Mouse (Mus musculus) ES-E14 (cell line): ENCODE measurements around the gene Exo5. TPM values are rescaled to one million over a fixed set of nuclear protein-coding genes. Genes with fewer than 3 reads are reported as not detected.

Experiments
- DNase-seq: peaks from one replicate; pipeline ENCODE4 v3.0.0-alpha.2; 2013; ENCODE audit warnings: low read depth, low spot score
- H3K27ac ChIP-seq: 2 replicates; pipeline ENCODE4 v1.5.1; 2012; ENCODE audit warnings: low read depth, mild to moderate bottlenecking, low read length, moderate library complexity, mixed read lengths; ENCODE audit not compliant: poor library complexity, insufficient read depth, severe bottlenecking
- H3K36me3 ChIP-seq: 2 replicates; pipeline ENCODE4 v1.6.1; 2012; ENCODE audit warnings: mild to moderate bottlenecking, low read length, moderate library complexity, mixed read lengths; ENCODE audit not compliant: control insufficient read depth, poor library complexity, insufficient read depth, severe bottlenecking
- H3K4me1 ChIP-seq, 2 experiments: fragments of 150-350 bp in 1 of 2; sonication (generic) in 1 of 2; 2 replicates each; pipeline ENCODE4 v1.6.1; 2012; ENCODE audit warnings: low read length in 2 of 2, mild to moderate bottlenecking in 1 of 2, mixed read lengths in 1 of 2; ENCODE audit not compliant: control insufficient read depth in 2 of 2, insufficient read depth in 2 of 2, poor library complexity in 1 of 2
- H3K4me3 ChIP-seq, 2 experiments: fragments of 150-350 bp in 1 of 2; sonication (generic) in 1 of 2; 2 replicates each; pipeline ENCODE4 v1.5.1; 2012; ENCODE audit warnings: low read length in 2 of 2, low read depth in 1 of 2, mild to moderate bottlenecking in 1 of 2, mixed read lengths in 1 of 2; ENCODE audit not compliant: insufficient read depth in 1 of 2, poor library complexity in 1 of 2, severe bottlenecking in 1 of 2
- H3K9ac ChIP-seq: 2 replicates; pipeline ENCODE4 v1.6.1; 2012; ENCODE audit warnings: low read depth, mild to moderate bottlenecking, low read length, mixed read lengths; ENCODE audit not compliant: poor library complexity, insufficient read depth, severe bottlenecking
- H3K9me3 ChIP-seq: fragments of 150-350 bp; sonication (generic); 2 replicates; pipeline ENCODE4 v1.6.1; 2012; ENCODE audit warnings: low read depth, mild to moderate bottlenecking, low read length; ENCODE audit not compliant: control insufficient read depth, insufficient read depth
- CHD2 ChIP-seq: IDR thresholded peaks from 2 replicates; pipeline ENCODE4 v1.6.1; 2014; ENCODE audit warnings: mild to moderate bottlenecking, low read depth, low read length, inconsistent platforms
- HCFC1 ChIP-seq: IDR thresholded peaks from 2 replicates; pipeline ENCODE4 v1.6.1; 2012; ENCODE audit warnings: low read length, inconsistent platforms, borderline replicate concordance; ENCODE audit not compliant: insufficient read depth
- MAFK ChIP-seq: IDR thresholded peaks from 2 replicates; pipeline ENCODE4 v1.6.1; 2014; ENCODE audit warnings: mild to moderate bottlenecking, low read depth, low read length, inconsistent platforms; ENCODE audit not compliant: insufficient read depth
- ZC3H11A ChIP-seq: IDR thresholded peaks from 2 replicates; pipeline ENCODE4 v1.6.1; 2012; ENCODE audit warnings: low read depth, mild to moderate bottlenecking, inconsistent platforms, low read length, borderline replicate concordance
- ZNF384 ChIP-seq: IDR thresholded peaks from 2 replicates; pipeline ENCODE4 v1.6.1; 2012; ENCODE audit warnings: low read depth, low read length, inconsistent platforms
- in situ Hi-C, 2 experiments: fragments of 600-800 bp; cut with MboI; formaldehyde crosslinking; loops; one replicate each; pipeline ENCODE4 v1.15.1; 2025; ENCODE audit warnings: low sequenced_read_pairs in 2 of 2, inconsistent platforms in 1 of 2; ENCODE audit not compliant: unreplicated experiment in 2 of 2
- total RNA-seq: library from RNA; depleted of rRNA; stranded (reverse); fragments of 300-350 nt; gene quantifications from 2 replicates; pipeline ENCODE4 v1.2.3, GENCODE M21; 2012

The Exo5 gene
- total RNA-seq, 1 experiment: 13.3 TPM

GRCm38 (mm10) chr4:120887381-120888112 is 37.3 kb downstream of the Exo5 start:
- H3K36me3 ChIP-seq: no peaks in the 10 kb centered on the region
- no peaks in the 10 kb centered on the region for H3K9me3 ChIP-seq
- no peak overlapping the region for H3K4me3 ChIP-seq
- peak; percentile 27 for DNase-seq
- 0 out of 2 replicates have a peak, but pooled peaks have one; percentile 39 for TF ChIP-seq ZC3H11A
- TF ChIP-seq CHD2: no peak
- H3K9ac ChIP-seq: no peak overlapping the region
- no peaks in the 10 kb centered on the region for H3K4me1 ChIP-seq
- in situ Hi-C loops: no loop called here
- H3K27ac ChIP-seq: no peak overlapping the region

GRCm38 (mm10) chr4:120886811-120887210 is 38.0 kb downstream of the Exo5 start:
- in situ Hi-C loops: no loop called here
- TF ChIP-seq MAFK: no peak
- TF ChIP-seq ZC3H11A: no peak
- TF ChIP-seq HCFC1: no peak
- TF ChIP-seq CHD2: no peak
- no peak for TF ChIP-seq ZNF384
- no peaks in the 10 kb centered on the region for H3K4me1 ChIP-seq

GRCm38 (mm10) chr4:120886131-120886530 is 38.7 kb downstream of the Exo5 start:
- DNase-seq: no peak
- Histone ChIP-seq H3K9ac (no peak overlapping the region), H3K9me3 (no peaks in the 10 kb centered on the region), H3K27ac (no peak overlapping the region), H3K36me3 (no peaks in the 10 kb centered on the region), H3K4me1 (no peaks in the 10 kb centered on the region), H3K4me3 (no peak overlapping the region)
- TF ChIP-seq ZNF384 (no peak), HCFC1 (no peak)
- in situ Hi-C loops: no loop called here

More at GRCm38 (mm10) chr4:120886811-120887210, 38.0 kb downstream of the Exo5 start:
- no peak for DNase-seq
- no peak overlapping the region for H3K9ac ChIP-seq
- H3K36me3 ChIP-seq: no peaks in the 10 kb centered on the region
- H3K4me3 ChIP-seq: no peak overlapping the region
- no peak overlapping the region for H3K27ac ChIP-seq
- H3K9me3 ChIP-seq: no peaks in the 10 kb centered on the region

- Histone ChIP-seq H3K9me3 (no peaks in the 10 kb centered on the region), H3K4me3 (no peak overlapping the region), H3K4me1 (no peaks in the 10 kb centered on the region), H3K9ac (no peak overlapping the region), H3K27ac (no peak overlapping the region), H3K36me3 (no peaks in the 10 kb centered on the region)
- TF ChIP-seq CHD2: no peak
- no peak for TF ChIP-seq MAFK
- TF ChIP-seq ZNF384: no peak
- no peak for TF ChIP-seq HCFC1
- no peak for TF ChIP-seq ZC3H11A
- in situ Hi-C loops: no loop called here
- no peak for DNase-seq
These were observed 39.4 kb downstream of the Exo5 start for GRCm38 (mm10) chr4:120885208-120886120.
